Mouse (Mus musculus) C2C12 (cell line): ENCODE measurements around the gene Pik3ap1. TPM values are rescaled to one million over a fixed set of nuclear protein-coding genes. Genes with fewer than 3 reads are reported as not detected.

Experiments
- H3K27me3 ChIP-seq: one replicate; pipeline ENCODE4 v1.6.1; 2011; ENCODE audit not compliant: control insufficient read depth, insufficient read depth, insufficient read length
- H3K36me3 ChIP-seq: one replicate; pipeline ENCODE4 v1.6.1; 2011; ENCODE audit not compliant: control insufficient read depth, insufficient read depth
- H3K4me3 ChIP-seq: one replicate; pipeline ENCODE4 v1.5.1; 2011; ENCODE audit warnings: mild to moderate bottlenecking, control low read depth; ENCODE audit not compliant: poor library complexity, insufficient read depth, severe bottlenecking
- H3K79me2 ChIP-seq: one replicate; pipeline ENCODE4 v1.6.1; 2011; ENCODE audit not compliant: control insufficient read depth, insufficient read depth
- H3K79me3 ChIP-seq: one replicate; pipeline ENCODE4 v1.6.1; 2011; ENCODE audit warnings: low read depth, control low read depth
- H3ac ChIP-seq: one replicate; pipeline ENCODE3; 2011; ENCODE audit warnings: low read depth; ENCODE audit not compliant: control insufficient read depth, insufficient read length
- CEBPB ChIP-seq: IDR thresholded peaks from one replicate; pipeline ENCODE4 v1.6.1; 2011; ENCODE audit warnings: low read depth, mild to moderate bottlenecking, control low read depth, moderate library complexity
- CTCF ChIP-seq: IDR thresholded peaks from one replicate; pipeline ENCODE4 v1.5.1; 2011; ENCODE audit not compliant: control insufficient read depth, insufficient read depth, insufficient read length
- FOSL1 ChIP-seq: IDR thresholded peaks from one replicate; pipeline ENCODE4 v1.8.0; 2011; ENCODE audit warnings: mild to moderate bottlenecking, low read length; ENCODE audit not compliant: poor library complexity, insufficient read depth, severe bottlenecking
- MAX ChIP-seq: IDR thresholded peaks from one replicate; pipeline ENCODE4 v1.6.1; 2011; ENCODE audit warnings: mild to moderate bottlenecking, control low read depth
- MYOD1 ChIP-seq: IDR thresholded peaks from one replicate; pipeline ENCODE4 v1.6.1; 2011; ENCODE audit warnings: low read depth; ENCODE audit not compliant: control insufficient read depth, insufficient read length
- MYOG ChIP-seq: IDR thresholded peaks from one replicate; pipeline ENCODE4 v1.6.1; 2011; ENCODE audit not compliant: control insufficient read depth, insufficient read length; ENCODE audit errors: extremely low read depth
- USF1 ChIP-seq: IDR thresholded peaks from one replicate; pipeline ENCODE4 v1.6.1; 2011; ENCODE audit warnings: low read depth, mild to moderate bottlenecking, control low read depth, moderate library complexity
- polyA plus RNA-seq: library from polyadenylated mRNA; unstranded; fragments of >200 nt; fragmentation: generic; extraction: Trizol; gene quantifications from one replicate; pipeline ENCODE4 v1.2.1, GENCODE M21; 2012; ENCODE audit warnings: missing spikeins

The Pik3ap1 gene
- polyA plus RNA-seq, 1 experiment = 0.01 TPM

DNA sequence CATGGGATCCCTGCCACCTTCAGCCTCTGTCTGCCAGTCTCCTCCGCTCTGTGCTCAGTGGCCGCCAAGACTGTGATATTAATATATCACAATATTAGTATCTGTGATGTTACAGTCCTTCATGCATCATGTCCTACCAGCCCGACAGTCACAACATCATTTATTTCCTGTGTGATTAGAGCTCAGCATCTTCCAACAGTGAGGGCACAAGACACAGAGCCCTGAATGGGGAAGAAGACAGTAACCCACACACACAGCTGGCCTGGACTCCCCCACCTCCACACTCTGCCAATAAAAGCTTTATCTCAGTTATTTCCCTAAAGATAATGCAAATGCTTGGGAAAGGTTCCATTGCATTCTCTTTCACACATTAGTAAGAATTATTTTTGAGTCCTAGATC, 35.3 kb downstream of the Pik3ap1 start:
- no peaks in the 10 kb centered on the region for H3K79me3 ChIP-seq
- H3K4me3 ChIP-seq = no peak overlapping the region
- no peaks in the 10 kb centered on the region for H3K36me3 ChIP-seq
- H3K79me2 ChIP-seq = no peaks in the 10 kb centered on the region
- TF ChIP-seq MAX = no peak
- TF ChIP-seq CTCF = no peak
- no peak for TF ChIP-seq USF1
- TF ChIP-seq CEBPB = no peak
- TF ChIP-seq MYOD1 = no peak
- TF ChIP-seq MYOG = no peak
- no peak for TF ChIP-seq FOSL1
- peaks cover 31% of the 10 kb centered on the region for H3K27me3 ChIP-seq
- no peak overlapping the region for H3ac ChIP-seq

DNA sequence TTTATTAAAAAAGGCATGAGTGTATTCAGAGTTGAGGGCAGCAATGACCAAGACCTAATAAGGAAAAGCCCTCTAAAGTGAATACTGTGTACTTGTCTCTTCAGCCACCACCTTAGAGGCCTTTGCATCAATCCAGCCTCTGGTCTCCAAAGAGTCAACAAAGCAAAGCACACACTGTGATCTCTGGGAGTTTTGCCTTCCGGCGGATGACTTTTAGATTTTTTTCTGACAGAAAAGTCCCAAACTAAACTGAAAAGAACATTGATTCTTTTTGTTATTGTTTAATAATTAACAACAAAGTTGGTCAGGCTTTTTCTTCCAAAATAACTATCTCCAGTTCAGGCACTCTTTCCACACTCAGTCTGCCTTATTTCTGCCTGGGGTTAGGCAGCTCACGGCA, 36.7 kb downstream of the Pik3ap1 start:
- TF ChIP-seq MYOD1 = no peak
- no peak for TF ChIP-seq USF1
- no peak for TF ChIP-seq CEBPB
- TF ChIP-seq MAX = no peak
- TF ChIP-seq MYOG = no peak
- no peak for TF ChIP-seq FOSL1
- TF ChIP-seq CTCF = no peak
- Histone ChIP-seq H3K79me3 (no peaks in the 10 kb centered on the region), H3K4me3 (no peak overlapping the region)

DNA sequence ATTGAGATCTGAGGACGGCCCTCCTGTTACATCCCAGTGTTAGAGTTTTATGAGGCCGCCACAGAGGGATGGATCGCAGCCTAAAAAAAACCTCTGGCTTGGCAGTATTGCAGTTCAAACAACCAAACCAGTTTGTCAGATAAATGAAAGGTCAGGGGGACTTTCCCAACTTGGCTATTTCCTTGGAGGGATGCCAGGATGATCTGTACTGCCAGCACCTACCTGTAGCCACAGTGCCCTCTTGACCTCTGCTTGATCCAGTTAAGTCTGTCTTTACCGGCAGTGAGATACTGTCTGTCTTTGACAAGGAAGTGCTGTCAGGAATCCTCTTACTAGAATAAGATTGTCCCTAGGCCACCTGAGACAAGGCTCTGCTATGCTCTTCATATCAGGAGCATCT, 37.6 kb downstream of the Pik3ap1 start:
- no peak for TF ChIP-seq CEBPB
- no peak for TF ChIP-seq CTCF
- no peak for TF ChIP-seq MYOD1
- TF ChIP-seq FOSL1 = no peak
- TF ChIP-seq MYOG = no peak
- TF ChIP-seq MAX = no peak
- no peak for TF ChIP-seq USF1
- H3K79me2 ChIP-seq = no peaks in the 10 kb centered on the region
- peaks cover 33% of the 10 kb centered on the region for H3K27me3 ChIP-seq
- no peak overlapping the region for H3ac ChIP-seq
- H3K79me3 ChIP-seq = no peaks in the 10 kb centered on the region
- no peak overlapping the region for H3K4me3 ChIP-seq
- H3K36me3 ChIP-seq = no peaks in the 10 kb centered on the region

More for the DNA sequence above, 36.7 kb downstream of the Pik3ap1 start:
- peaks cover 33% of the 10 kb centered on the region for H3K27me3 ChIP-seq
- H3K36me3 ChIP-seq = no peaks in the 10 kb centered on the region
- H3K79me2 ChIP-seq = no peaks in the 10 kb centered on the region
- no peak overlapping the region for H3ac ChIP-seq

DNA sequence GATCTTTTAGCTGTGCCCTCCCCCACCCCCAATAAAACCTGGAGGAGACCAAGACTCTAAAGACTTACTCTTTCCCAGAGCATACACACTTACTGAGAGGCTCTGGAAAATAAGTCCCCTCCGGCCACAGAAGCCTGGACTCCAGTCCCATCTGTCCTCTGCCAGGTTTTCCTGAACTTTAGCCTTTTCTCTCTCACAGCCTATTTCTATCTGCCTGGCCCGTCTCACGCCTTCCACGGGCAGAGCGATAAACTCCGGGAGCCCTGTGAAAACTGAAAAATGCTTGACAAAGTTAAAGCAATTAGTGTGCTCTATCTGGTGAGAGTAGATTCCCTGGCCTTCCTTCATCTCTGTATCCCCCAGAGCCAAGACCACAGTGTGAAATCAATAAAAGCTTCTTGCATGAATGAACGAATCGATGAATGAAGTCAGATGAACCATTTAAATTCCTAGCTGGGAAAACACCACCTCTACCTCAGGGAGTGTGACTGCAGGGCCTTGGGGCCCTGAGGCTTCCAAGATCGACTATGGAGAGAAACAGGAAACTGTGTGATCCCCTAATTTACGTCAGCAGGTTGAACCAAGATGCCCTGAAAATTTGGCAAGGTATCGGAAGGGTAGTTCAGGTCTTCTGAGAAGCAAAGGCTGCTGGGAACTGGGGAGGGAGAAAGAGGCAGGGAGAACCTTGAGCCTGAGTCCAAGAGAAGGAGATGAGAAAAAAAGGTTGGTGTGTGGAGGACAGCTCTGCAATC, 38.6 kb downstream of the Pik3ap1 start:
- no peak overlapping the region for H3K4me3 ChIP-seq
- no peak overlapping the region for H3ac ChIP-seq
- H3K27me3 ChIP-seq = peaks cover 28% of the 10 kb centered on the region
- TF ChIP-seq CTCF = no peak
- TF ChIP-seq USF1 = no peak
- TF ChIP-seq FOSL1 = no peak
- no peak for TF ChIP-seq MAX
- no peak for TF ChIP-seq CEBPB
- TF ChIP-seq MYOG = no peak
- no peak for TF ChIP-seq MYOD1
- H3K79me3 ChIP-seq = no peaks in the 10 kb centered on the region
- no peaks in the 10 kb centered on the region for H3K79me2 ChIP-seq
- no peaks in the 10 kb centered on the region for H3K36me3 ChIP-seq

DNA sequence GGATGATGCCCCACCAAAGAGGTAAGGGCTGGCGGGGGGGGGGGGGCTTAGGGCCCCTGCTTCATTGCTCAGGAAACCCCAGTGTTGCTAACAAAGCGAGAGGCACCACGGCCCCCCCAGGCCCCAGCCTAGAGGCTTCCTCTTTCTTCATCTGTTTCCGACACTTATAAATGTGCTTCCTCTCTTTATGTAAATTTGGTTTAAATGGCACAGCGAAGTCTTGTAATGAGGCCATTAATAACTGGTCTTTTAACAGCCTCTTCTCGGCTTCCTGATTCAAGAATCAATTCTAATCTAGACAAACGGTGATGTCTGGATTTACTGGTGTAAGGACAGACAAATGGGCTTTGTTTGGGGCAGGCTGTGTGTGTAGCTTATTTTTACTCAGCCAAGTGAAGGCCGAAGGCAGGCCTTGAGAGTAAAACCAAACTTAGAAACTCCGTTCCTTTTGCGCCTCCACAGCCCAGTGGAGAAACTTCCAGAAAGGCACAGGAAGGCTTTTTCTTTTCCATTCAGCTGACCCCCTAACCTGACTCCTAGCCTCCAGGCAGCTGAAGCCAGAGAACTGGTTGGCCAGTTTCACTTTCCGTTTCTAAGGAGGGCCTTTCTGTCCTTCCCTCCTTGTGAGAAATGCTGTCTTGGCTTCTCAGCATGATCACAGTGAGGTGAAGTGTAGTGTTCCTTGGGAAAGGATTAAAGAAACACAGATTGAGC, 39.7 kb downstream of the Pik3ap1 start:
- Histone ChIP-seq H3K79me3 (no peaks in the 10 kb centered on the region), H3K27me3 (peaks cover 20% of the 10 kb centered on the region), H3K79me2 (no peaks in the 10 kb centered on the region), H3ac (no peak overlapping the region), H3K36me3 (no peaks in the 10 kb centered on the region), H3K4me3 (no peak overlapping the region)
- TF ChIP-seq CTCF (no peak), CEBPB (no peak), USF1 (no peak), MYOD1 (no peak), MYOG (no peak), FOSL1 (no peak)

DNA sequence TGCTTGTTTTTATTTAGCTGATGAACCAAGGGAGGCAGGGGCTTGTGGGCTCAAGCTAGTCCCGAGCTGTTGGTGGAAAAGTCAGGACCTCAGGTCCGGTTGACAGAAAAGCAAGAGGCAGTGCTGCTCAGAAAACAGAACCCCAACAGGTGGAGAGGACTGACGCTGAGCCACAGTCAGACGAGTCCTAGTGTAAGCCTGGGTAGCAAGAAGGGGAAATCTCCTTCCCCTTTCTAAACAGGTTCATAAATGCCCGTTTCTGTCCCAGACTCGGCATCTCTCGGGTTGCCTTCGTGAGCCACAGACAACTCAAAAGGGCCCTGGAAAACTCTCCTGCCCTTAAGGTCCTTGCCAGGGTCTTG, 40.3 kb downstream of the Pik3ap1 start:
- no peak overlapping the region for H3ac ChIP-seq
- no peaks in the 10 kb centered on the region for H3K79me2 ChIP-seq
- H3K27me3 ChIP-seq = peaks cover 20% of the 10 kb centered on the region
- H3K4me3 ChIP-seq = no peak overlapping the region
- no peaks in the 10 kb centered on the region for H3K79me3 ChIP-seq
- TF ChIP-seq MAX (no peak), CEBPB (no peak), FOSL1 (no peak), CTCF (no peak), MYOD1 (no peak), USF1 (no peak), MYOG (no peak)
- no peaks in the 10 kb centered on the region for H3K36me3 ChIP-seq
